Mouse (Mus musculus) olfactory bulb, adult 2 months (tissue): ENCODE results near the gene Prss36.

Experiments used
- CTCF ChIP-seq: fragments of 200-500 bp; IDR thresholded peaks from 2 replicates; pipeline ENCODE4 v1.5.1; 2012; ENCODE audit warnings: low read depth, mild to moderate bottlenecking, low read length, moderate library complexity; ENCODE audit not compliant: insufficient read depth
- POLR2A ChIP-seq: fragments of 200-500 bp; IDR thresholded peaks from 2 replicates; pipeline ENCODE4 v1.6.1; 2012; ENCODE audit warnings: mild to moderate bottlenecking, low read depth, low read length, moderate library complexity; ENCODE audit not compliant: insufficient read depth

GRCm38 (mm10) chr7:127895442-127895841 is 51.1 kb downstream of the Prss36 start, which contains the start of the genes Gm21974 and Vkorc1:
- TF ChIP-seq POLR2A (peak; percentile 53; the same call in 1 of the 2 replicates), CTCF (no peak)
